Mouse (Mus musculus): ENCODE measurements at regions not wholly inside any gene's neighbourhood (a gene's known extent, or its start where the extent isn't known, plus 50 kb on each side); places are given as distances from the start of the nearest gene placed in this dataset.

- intact Hi-C loops (cut with DNase I) = no loop called here
- DNase-seq (ENCODE audit: low spot score) = no peak
Observed at GRCm38 (mm10) chr7:69890503-69891061, 476.0 kb downstream of the Nr2f2 start.

- intact Hi-C loops (cut with DNase I) = no loop called here
- no peak for DNase-seq (ENCODE audit: low spot score)
Observed at GRCm38 (mm10) chr7:69888251-69888650, 478.3 kb downstream of the Nr2f2 start.

GRCm38 (mm10) chr7:69877031-69877430 is 489.5 kb downstream of the Nr2f2 start:
- intact Hi-C loops (cut with DNase I) = no loop called here
- no peak for DNase-seq (ENCODE audit: low spot score)

GRCm38 (mm10) chr7:69865801-69866200 is 500.7 kb downstream of the Nr2f2 start:
- no peak for DNase-seq (ENCODE audit: low spot score)
- intact Hi-C loops (cut with DNase I) = no loop called here

- no peak for DNase-seq (ENCODE audit: low spot score)
- intact Hi-C loops (cut with DNase I) = no loop called here
Observed at GRCm38 (mm10) chr7:69844631-69845324, 521.8 kb downstream of the Nr2f2 start.

GRCm38 (mm10) chr7:69837379-69837778 is 529.2 kb downstream of the Nr2f2 start:
- intact Hi-C loops (cut with DNase I) = no loop called here
- DNase-seq (ENCODE audit: low spot score) = no peak

- intact Hi-C loops (cut with DNase I) = no loop called here
- DNase-seq (ENCODE audit: low spot score) = no peak
Observed at GRCm38 (mm10) chr7:69827251-69827650, 539.3 kb downstream of the Nr2f2 start.

GRCm38 (mm10) chr7:69820570-69820969 is 546.0 kb downstream of the Nr2f2 start:
- intact Hi-C loops (cut with DNase I) = no loop called here
- DNase-seq (ENCODE audit: low spot score) = no peak

- intact Hi-C loops (cut with DNase I) = loop anchor here (10.0 kb wide), 1 partner anchor 522 kb away; no protein-coding TSS in a partner anchor
Observed at GRCm38 (mm10) chr7:69812301-69812700, 554.2 kb downstream of the Nr2f2 start.

GRCm38 (mm10) chr7:69810873-69811272 is 555.7 kb downstream of the Nr2f2 start:
- intact Hi-C loops (cut with DNase I) = loop anchor here (10.0 kb wide), 1 partner anchor 524 kb away; no protein-coding TSS in a partner anchor
- no peak for DNase-seq (ENCODE audit: low spot score)

More at GRCm38 (mm10) chr7:69812301-69812700, 554.2 kb downstream of the Nr2f2 start:
- DNase-seq (ENCODE audit: low spot score) = no peak

- peak; percentile 23 for DNase-seq (ENCODE audit: low spot score)
- intact Hi-C loops (cut with DNase I) = no loop called here
Observed at GRCm38 (mm10) chr7:69807220-69807619, 559.3 kb downstream of the Nr2f2 start.

- DNase-seq (ENCODE audit: low spot score) = no peak
- intact Hi-C loops (cut with DNase I) = no loop called here
Observed at GRCm38 (mm10) chr7:69770980-69771348, 595.6 kb downstream of the Nr2f2 start.

- DNase-seq (ENCODE audit: low spot score) = no peak
- intact Hi-C loops (cut with DNase I) = no loop called here
Observed at GRCm38 (mm10) chr7:69770313-69770979, 596.1 kb downstream of the Nr2f2 start.

- intact Hi-C loops (cut with DNase I) = no loop called here
- DNase-seq (ENCODE audit: low spot score) = no peak
Observed at GRCm38 (mm10) chr7:69766451-69766850, 600.1 kb downstream of the Nr2f2 start.

- DNase-seq (ENCODE audit: low spot score) = no peak
- intact Hi-C loops (cut with DNase I) = no loop called here
Observed at GRCm38 (mm10) chr7:69740495-69740894, 626.0 kb downstream of the Nr2f2 start.

GRCm38 (mm10) chr7:69738998-69739397 is 627.5 kb downstream of the Nr2f2 start:
- no peak for DNase-seq (ENCODE audit: low spot score)

GRCm38 (mm10) chr7:69715081-69715480 is 651.5 kb downstream of the Nr2f2 start:
- intact Hi-C loops (cut with DNase I) = no loop called here
- DNase-seq (ENCODE audit: low spot score) = no peak

More at GRCm38 (mm10) chr7:69738998-69739397, 627.5 kb downstream of the Nr2f2 start:
- intact Hi-C loops (cut with DNase I) = no loop called here

- DNase-seq (ENCODE audit: low spot score) = no peak
Observed at GRCm38 (mm10) chr7:69670211-69670610, 696.3 kb downstream of the Nr2f2 start.

GRCm38 (mm10) chr7:69655583-69655982 is 711.0 kb downstream of the Nr2f2 start:
- intact Hi-C loops (cut with DNase I) = no loop called here
- DNase-seq (ENCODE audit: low spot score) = no peak

More at GRCm38 (mm10) chr7:69670211-69670610, 696.3 kb downstream of the Nr2f2 start:
- intact Hi-C loops (cut with DNase I) = no loop called here

- intact Hi-C loops (cut with DNase I) = no loop called here
- DNase-seq (ENCODE audit: low spot score) = no peak
Observed at GRCm38 (mm10) chr7:69645449-69645848, 721.1 kb downstream of the Nr2f2 start.

GRCm38 (mm10) chr7:69641652-69642051 is 724.9 kb downstream of the Nr2f2 start:
- intact Hi-C loops (cut with DNase I) = no loop called here
- no peak for DNase-seq (ENCODE audit: low spot score)

Measured in heart, postnatal 25 days (tissue).